Mouse (Mus musculus) hindbrain, embryonic 13.5 days (tissue): ENCODE data around the gene Gkap1. TPM values are rescaled to one million over a fixed set of nuclear protein-coding genes. Genes with fewer than 3 reads are reported as not detected.

ENCODE experiments used
- ATAC-seq: fragments of 200-750 bp; cut with Nextera tagmentation; 2 replicates; pipeline ENCODE4 v1.8.0; 2017; ENCODE audit warnings: moderate TSS enrichment; ENCODE audit not compliant: low FRiP score
- H3K27ac ChIP-seq: fragments of 300-500 bp; sonication (generic); 2 replicates; pipeline ENCODE4 v1.5.1; 2015; ENCODE audit warnings: inconsistent platforms, mild to moderate bottlenecking, moderate library complexity
- H3K27me3 ChIP-seq: fragments of 300-500 bp; sonication (generic); 2 replicates; pipeline ENCODE4 v1.6.1; 2015; ENCODE audit warnings: mild to moderate bottlenecking, inconsistent platforms
- H3K36me3 ChIP-seq: fragments of 300-500 bp; sonication (generic); 2 replicates; pipeline ENCODE4 v1.6.1; 2015; ENCODE audit warnings: mild to moderate bottlenecking, inconsistent platforms
- H3K4me1 ChIP-seq: fragments of 300-500 bp; sonication (generic); replicated peaks from 2 replicates; pipeline ENCODE4 v1.6.1; 2015; ENCODE audit warnings: inconsistent platforms
- H3K4me2 ChIP-seq: fragments of 300-500 bp; sonication (generic); 2 replicates; pipeline ENCODE4 v1.6.1; 2015; ENCODE audit warnings: inconsistent platforms, mild to moderate bottlenecking, moderate library complexity
- H3K4me3 ChIP-seq: fragments of 300-500 bp; sonication (generic); 2 replicates; pipeline ENCODE4 v1.5.1; 2015; ENCODE audit warnings: mild to moderate bottlenecking, inconsistent platforms
- H3K9ac ChIP-seq: fragments of 300-500 bp; sonication (generic); 2 replicates; pipeline ENCODE4 v1.6.1; 2015; ENCODE audit warnings: mild to moderate bottlenecking, inconsistent platforms
- H3K9me3 ChIP-seq: fragments of 300-500 bp; sonication (generic); 2 replicates; pipeline ENCODE4 v1.6.1; 2016; ENCODE audit warnings: inconsistent platforms
- WGBS: fragments of 180-500 bp; shearing (Covaris S2); methylation state at CpG from one replicate; pipeline ENCODE4 v1.1.7; 2015; 5-methylcytosine and 5-hydroxymethylcytosine counted together
- microRNA-seq: library from miRNA; unstranded; fragments of <30 nt; microRNA quantifications from one replicate; pipeline ENCODE4, GENCODE M21; 2016
- polyA plus RNA-seq: library from polyadenylated mRNA; unstranded; fragments of >200 nt; fragmentation: Nextera tagmentation; extraction: Ambion mirVana; gene quantifications from 2 replicates; pipeline ENCODE4 v1.2.1, GENCODE M21; 2015

The Gkap1 gene
- polyA plus RNA-seq, 1 experiment from 2014 or later, result 28.4 TPM

DNA sequence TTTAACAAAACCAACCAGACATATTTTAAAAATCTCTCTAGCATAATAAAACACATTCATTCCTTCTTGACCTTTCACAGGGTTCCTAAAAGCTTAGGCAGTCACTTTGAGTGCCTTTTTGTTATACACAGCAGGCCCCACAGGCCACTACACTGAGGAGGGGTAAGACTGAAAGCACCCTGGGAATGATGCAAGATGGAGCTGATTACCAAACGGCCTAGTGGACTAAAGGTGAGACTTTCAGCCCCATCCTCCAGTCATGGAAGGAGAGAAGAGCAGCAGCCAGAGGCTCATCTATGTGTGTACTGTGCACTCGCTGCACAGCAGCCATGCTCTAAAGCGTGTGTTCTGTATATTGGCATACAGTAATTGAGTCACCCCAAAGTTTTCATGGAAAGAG lies 80.6 kb downstream of the Gkap1 start:
- peaks cover 62% of the 10 kb centered on the region for H3K36me3 ChIP-seq
- H3K27ac ChIP-seq, result no peak overlapping the region
- no peak overlapping the region for H3K4me3 ChIP-seq
- H3K9ac ChIP-seq, result no peak overlapping the region
- 86% methylated on average over 3 of the region's 3 CpGs for WGBS
- H3K4me2 ChIP-seq, result no peak overlapping the region
- peaks cover 6% of the 10 kb centered on the region; the same call in 1 of the 2 replicates for H3K4me1 ChIP-seq
- no peaks in the 10 kb centered on the region for H3K9me3 ChIP-seq
- no peaks in the 10 kb centered on the region for H3K27me3 ChIP-seq
- no peak for ATAC-seq

GRCm38 (mm10) chr13:58193221-58193620 lies 82.3 kb downstream of the Gkap1 start:
- Histone ChIP-seq H3K27me3 (no peaks in the 10 kb centered on the region), H3K4me3 (no peak overlapping the region), H3K36me3 (peaks cover 68% of the 10 kb centered on the region), H3K27ac (no peak overlapping the region), H3K4me2 (no peak overlapping the region), H3K9me3 (no peaks in the 10 kb centered on the region), H3K9ac (no peak overlapping the region), H3K4me1 (peaks cover 4% of the 10 kb centered on the region; the same call in 1 of the 2 replicates)
- ATAC-seq, result no peak
- 97% methylated on average over 3 of the region's 3 CpGs for WGBS

DNA sequence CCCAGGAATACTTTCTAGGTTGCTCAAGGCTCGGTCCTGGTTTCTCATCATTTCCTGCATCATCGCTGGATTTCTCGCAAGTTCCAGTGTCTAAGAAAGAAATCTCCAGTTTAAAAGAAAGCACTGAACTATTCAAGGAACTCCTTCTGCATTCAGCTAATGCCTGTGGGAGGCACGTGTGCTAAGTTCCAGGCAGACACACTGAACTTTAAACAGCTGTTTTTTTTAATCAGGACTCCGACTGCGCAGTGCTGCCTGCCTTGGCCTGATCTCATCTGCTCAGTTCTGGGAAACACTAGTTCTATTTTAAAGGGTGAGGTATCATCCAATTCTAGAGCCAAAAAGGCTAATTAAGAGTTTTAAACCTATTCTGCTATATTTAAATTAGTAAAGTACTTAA lies 83.4 kb downstream of the Gkap1 start:
- Histone ChIP-seq H3K9me3 (no peaks in the 10 kb centered on the region), H3K4me2 (no peak overlapping the region), H3K4me3 (no peak overlapping the region), H3K9ac (no peak overlapping the region), H3K4me1 (peaks cover 11% of the 10 kb centered on the region; the same call in 1 of the 2 replicates), H3K27me3 (no peaks in the 10 kb centered on the region), H3K27ac (no peak overlapping the region), H3K36me3 (peaks cover 57% of the 10 kb centered on the region)
- 94% methylated on average over 6 of the region's 6 CpGs for WGBS
- no peak for ATAC-seq

DNA sequence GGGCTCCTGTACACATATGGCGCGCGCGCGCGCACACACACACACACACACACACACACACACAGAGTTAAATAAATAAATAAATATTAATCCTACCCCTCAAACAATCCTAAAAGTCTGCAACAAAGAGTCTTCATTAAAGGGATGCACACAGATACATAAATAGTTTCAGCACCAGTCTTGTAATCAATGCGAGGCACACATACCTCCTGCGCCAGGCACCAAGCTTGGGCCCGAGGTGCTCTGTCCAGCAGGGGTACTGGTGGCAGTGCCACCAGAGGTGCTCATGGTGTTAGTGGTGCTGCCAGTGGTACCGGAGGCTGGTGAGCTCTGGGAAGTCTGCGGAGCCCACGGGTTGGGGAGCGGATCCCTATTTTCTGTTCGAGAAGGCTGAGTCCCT lies 84.0 kb downstream of the Gkap1 start:
- Histone ChIP-seq H3K4me3 (no peak overlapping the region), H3K4me2 (no peak overlapping the region), H3K36me3 (peaks cover 54% of the 10 kb centered on the region), H3K27me3 (no peaks in the 10 kb centered on the region), H3K27ac (no peak overlapping the region), H3K9ac (no peak overlapping the region), H3K9me3 (no peaks in the 10 kb centered on the region), H3K4me1 (peaks cover 11% of the 10 kb centered on the region; the same call in 1 of the 2 replicates)
- WGBS, result 98% methylated on average over 14 of the region's 14 CpGs
- no peak for ATAC-seq

- H3K27me3 ChIP-seq, result no peaks in the 10 kb centered on the region
- no peak overlapping the region for H3K4me2 ChIP-seq
- WGBS, result 83% methylated on average over 5 of the region's 5 CpGs
- H3K27ac ChIP-seq, result no peak overlapping the region
- no peak overlapping the region for H3K9ac ChIP-seq
- ATAC-seq, result no peak
- peaks cover 47% of the 10 kb centered on the region for H3K36me3 ChIP-seq
- H3K4me1 ChIP-seq, result peaks cover 11% of the 10 kb centered on the region; the same call in 1 of the 2 replicates
- H3K4me3 ChIP-seq, result no peak overlapping the region
- no peaks in the 10 kb centered on the region for H3K9me3 ChIP-seq
Measured at GRCm38 (mm10) chr13:58189473-58189872, 86.0 kb downstream of the Gkap1 start.

DNA sequence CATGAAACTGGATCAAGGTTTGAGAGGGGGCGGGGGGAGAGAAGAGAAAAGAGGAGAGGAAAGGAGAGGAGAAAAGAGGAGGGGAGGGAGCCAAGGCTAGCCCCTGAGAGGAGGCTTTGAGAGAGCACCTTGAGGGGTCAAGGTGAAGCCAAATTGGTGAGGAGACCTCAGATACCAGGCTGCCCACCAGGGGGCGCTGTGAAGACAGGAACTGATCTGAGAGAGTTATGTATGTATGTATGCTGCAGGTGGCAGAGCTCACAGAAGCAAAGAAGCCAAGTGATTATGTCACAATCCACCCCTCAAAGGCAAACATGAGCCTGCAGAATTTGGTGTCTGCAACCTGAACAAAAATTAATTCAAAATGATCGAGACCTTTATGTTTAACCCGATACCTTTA lies 87.1 kb downstream of the Gkap1 start:
- 66% methylated on average over 4 of the region's 4 CpGs for WGBS
- peaks cover 11% of the 10 kb centered on the region; the same call in 1 of the 2 replicates for H3K4me1 ChIP-seq
- H3K4me3 ChIP-seq, result no peak overlapping the region
- H3K9ac ChIP-seq, result no peak overlapping the region
- H3K36me3 ChIP-seq, result peaks cover 47% of the 10 kb centered on the region
- H3K4me2 ChIP-seq, result no peak overlapping the region
- no peak for ATAC-seq
- H3K27ac ChIP-seq, result 0 out of 2 replicates have a peak overlapping the region, but pooled peaks have one; percentile 5
- no peaks in the 10 kb centered on the region for H3K27me3 ChIP-seq
- no peaks in the 10 kb centered on the region for H3K9me3 ChIP-seq

DNA sequence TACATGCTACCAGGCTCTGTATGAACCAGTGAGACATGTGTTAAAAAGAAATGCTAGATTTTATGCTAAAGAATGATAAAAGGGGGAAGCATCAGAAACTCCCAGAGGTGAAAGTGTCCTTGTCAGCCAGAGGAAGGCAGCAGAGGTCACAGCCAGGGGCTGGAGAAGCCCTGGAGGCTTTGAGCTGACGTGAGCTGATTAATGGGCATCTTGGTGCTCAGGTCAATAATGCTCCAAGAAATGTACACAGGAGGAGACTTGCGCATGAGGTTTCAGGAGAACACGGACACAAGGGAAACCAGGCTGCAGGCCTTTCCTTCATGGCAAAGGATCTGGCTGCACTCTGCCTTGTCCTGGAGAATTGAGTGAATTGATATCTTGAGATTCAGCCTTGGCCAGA lies 87.7 kb downstream of the Gkap1 start:
- no peak for ATAC-seq
- Histone ChIP-seq H3K9ac (no peak overlapping the region), H3K9me3 (no peaks in the 10 kb centered on the region), H3K36me3 (peaks cover 46% of the 10 kb centered on the region), H3K4me1 (peaks cover 11% of the 10 kb centered on the region; the same call in 1 of the 2 replicates), H3K4me2 (no peak overlapping the region), H3K27me3 (no peaks in the 10 kb centered on the region), H3K4me3 (no peak overlapping the region), H3K27ac (0 out of 2 replicates have a peak overlapping the region, but pooled peaks have one; percentile 5)
- 88% methylated on average over 3 of the region's 3 CpGs for WGBS

GRCm38 (mm10) chr13:58186281-58186680 lies 89.2 kb downstream of the Gkap1 start:
- H3K4me3 ChIP-seq, result no peak overlapping the region
- peaks cover 11% of the 10 kb centered on the region; the same call in 1 of the 2 replicates for H3K4me1 ChIP-seq
- no peak for ATAC-seq
- H3K27ac ChIP-seq, result no peak overlapping the region
- H3K9me3 ChIP-seq, result no peaks in the 10 kb centered on the region
- H3K36me3 ChIP-seq, result peaks cover 45% of the 10 kb centered on the region
- H3K27me3 ChIP-seq, result no peaks in the 10 kb centered on the region
- no peak overlapping the region for H3K4me2 ChIP-seq
- 84% methylated on average over 8 of the region's 8 CpGs for WGBS
- H3K9ac ChIP-seq, result no peak overlapping the region

GRCm38 (mm10) chr13:58184111-58184510 lies 91.4 kb downstream of the Gkap1 start:
- no peaks in the 10 kb centered on the region for H3K9me3 ChIP-seq
- peaks cover 11% of the 10 kb centered on the region; the same call in 1 of the 2 replicates for H3K4me1 ChIP-seq
- H3K27me3 ChIP-seq, result no peaks in the 10 kb centered on the region
- no peak for ATAC-seq
- H3K9ac ChIP-seq, result no peak overlapping the region
- no peak overlapping the region for H3K4me3 ChIP-seq
- H3K27ac ChIP-seq, result no peak overlapping the region
- 91% methylated on average over 3 of the region's 3 CpGs for WGBS
- H3K36me3 ChIP-seq, result peaks cover 51% of the 10 kb centered on the region
- no peak overlapping the region for H3K4me2 ChIP-seq

Small RNAs within 50 kb of the gene (microRNA-seq; reads per million reads assigned to microRNA genes)
- gene Mir6369, result not detected

Other genes starting within 250 kb of the Gkap1 start
- gene Klhl3, start 162.1 kb downstream of the Gkap1 start, polyA plus RNA-seq, result 11.5 and 11.7 TPM in 2 replicates
- 67.5 and 68.8 TPM in 2 replicates for gene Hnrnpa0, start 147.1 kb downstream of the Gkap1 start, polyA plus RNA-seq
- gene Idnk, start 118.0 kb downstream of the Gkap1 start, polyA plus RNA-seq, result 71.4 and 73.5 TPM in 2 replicates
- gene Ubqln1, start 60.0 kb downstream of the Gkap1 start, polyA plus RNA-seq, result 125 and 126 TPM in 2 replicates
- 1.4 and 2.5 TPM in 2 replicates for gene Kif27, start 83.4 kb upstream of the Gkap1 start, polyA plus RNA-seq
- 26.2 and 27.6 TPM in 2 replicates for gene 2210016F16Rik, start 109.5 kb upstream of the Gkap1 start, polyA plus RNA-seq
- 24.4 and 24.7 TPM in 2 replicates for gene Rmi1, start 126.5 kb upstream of the Gkap1 start, polyA plus RNA-seq
- gene Hnrnpk, start 127.6 kb upstream of the Gkap1 start, polyA plus RNA-seq, result 1,649 and 1,694 TPM in 2 replicates